Mouse (Mus musculus) heart, postnatal 14 days (tissue): ENCODE data around the gene Zfp68. TPM values are rescaled to one million over a fixed set of nuclear protein-coding genes. Genes with fewer than 3 reads are reported as not detected.
"Not testable (repeated sequence)": the region's sequence is repeated elsewhere in the genome, so short reads cannot be mapped to it uniquely, and the experiment has no call there.

Experiments
- DNase-seq, 2 experiments: peaks; one replicate each; pipeline ENCODE4 v3.0.0; 2021 to 2022
- intact Hi-C: fragments of 180-260 bp; cut with DNase I; formaldehyde crosslinking; loops from one replicate; pipeline ENCODE4 v1.15.1; 2025
- long read RNA-seq, 2 experiments: library from polyadenylated mRNA; stranded (forward); transcript quantifications; one replicate each; pipeline ENCODE4 v2.0.0; 2021
- total RNA-seq, 2 experiments: library from RNA; stranded (reverse); gene quantifications; 2 replicates each; pipeline ENCODE4 v1.2.3; 2021

Zfp68 gene
- total RNA-seq: 10 to 100 TPM; 22.7 to 23.5 TPM
- long read RNA-seq, experiment 1, full-length matches to known transcripts: 64 of 68 reads
- long read RNA-seq, experiment 1, partial matches to known transcripts: 0 of 68 reads
- long read RNA-seq, experiment 1, other reads (novel, unspliced or antisense): 4 of 68 reads
- long read RNA-seq, experiment 2, full-length matches to known transcripts: 70 of 72 reads
- long read RNA-seq, experiment 2, partial matches to known transcripts: 0 of 72 reads
- long read RNA-seq, experiment 2, other reads (novel, unspliced or antisense): 2 of 72 reads

- intact Hi-C loops: no loop called here
- peak; percentile 90 to 93 for DNase-seq
Measured at GRCm38 (mm10) chr5:138619211-138620128, at the start of gene Zfp68. Gene Zfp68, minus strand, starts transcription at chr5:138619761.

GRCm38 (mm10) chr5:138658922-138659321, 39.4 kb upstream of the Zfp68 start:
- DNase-seq: peak; percentile 36 to 48
- intact Hi-C loops: no loop called here

- DNase-seq: peak; percentile 2 to 25
Measured at GRCm38 (mm10) chr5:138657854-138658253, 38.3 kb upstream of the Zfp68 start.

GRCm38 (mm10) chr5:138657407-138657806, 37.8 kb upstream of the Zfp68 start:
- no peak for DNase-seq
- intact Hi-C loops: no loop called here

More at GRCm38 (mm10) chr5:138657854-138658253, 38.3 kb upstream of the Zfp68 start:
- intact Hi-C loops: no loop called here

- DNase-seq: peak; percentile 53 to 61
- intact Hi-C loops: no loop called here
Measured at GRCm38 (mm10) chr5:138656477-138657156, 37.1 kb upstream of the Zfp68 start.

- intact Hi-C loops: no loop called here
- DNase-seq: no peak
Measured at GRCm38 (mm10) chr5:138652911-138653310, 33.4 kb upstream of the Zfp68 start.

- DNase-seq: no peak
- intact Hi-C loops: no loop called here
Measured at GRCm38 (mm10) chr5:138641761-138642160, 22.2 kb upstream of the Zfp68 start.

- no peak for DNase-seq
- intact Hi-C loops: no loop called here
Measured at GRCm38 (mm10) chr5:138641081-138641480, 21.5 kb upstream of the Zfp68 start.

GRCm38 (mm10) chr5:138636486-138636885, 16.9 kb upstream of the Zfp68 start:
- intact Hi-C loops: no loop called here

GRCm38 (mm10) chr5:138623478-138623875, 3.9 kb upstream of the Zfp68 start:
- intact Hi-C loops: no loop called here
- no peak for DNase-seq

More at GRCm38 (mm10) chr5:138636486-138636885, 16.9 kb upstream of the Zfp68 start:
- no peak for DNase-seq

- intact Hi-C loops: no loop called here
- DNase-seq: peak; percentile 91 to 95
Measured at GRCm38 (mm10) chr5:138622645-138623477, 3.3 kb upstream of the Zfp68 start, which contains the start of gene A430033K04Rik. Gene A430033K04Rik, plus strand, starts transcription at chr5:138622859.

- no peak for DNase-seq
- intact Hi-C loops: no loop called here
Measured at GRCm38 (mm10) chr5:138620836-138621235, 1.3 kb upstream of the Zfp68 start.

- DNase-seq: no peak
Measured at GRCm38 (mm10) chr5:138618353-138618752, 1.2 kb downstream of the Zfp68 start.

GRCm38 (mm10) chr5:138587396-138587795, 32.2 kb downstream of the Zfp68 start:
- DNase-seq: no peak
- intact Hi-C loops: no loop called here

More at GRCm38 (mm10) chr5:138618353-138618752, 1.2 kb downstream of the Zfp68 start:
- intact Hi-C loops: no loop called here

- intact Hi-C loops: no loop called here
- peak in 1 of 2 experiments; percentile 18 for DNase-seq
Measured at GRCm38 (mm10) chr5:138571623-138572022, 47.9 kb downstream of the Zfp68 start.

GRCm38 (mm10) chr5:138564612-138565011, 54.9 kb downstream of the Zfp68 start, which contains the start of gene 1700123K08Rik:
Gene 1700123K08Rik, minus strand, starts transcription at chr5:138564712.
- DNase-seq, intact Hi-C loops: not testable (repeated sequence)
